Mouse (Mus musculus): ENCODE results near the gene Ankrd34c. TPM values are rescaled to one million over a fixed set of nuclear protein-coding genes. Genes with fewer than 3 reads are reported as not detected.

Ankrd34c gene
- total RNA-seq (2017): not detected in 2 replicates

DNA sequence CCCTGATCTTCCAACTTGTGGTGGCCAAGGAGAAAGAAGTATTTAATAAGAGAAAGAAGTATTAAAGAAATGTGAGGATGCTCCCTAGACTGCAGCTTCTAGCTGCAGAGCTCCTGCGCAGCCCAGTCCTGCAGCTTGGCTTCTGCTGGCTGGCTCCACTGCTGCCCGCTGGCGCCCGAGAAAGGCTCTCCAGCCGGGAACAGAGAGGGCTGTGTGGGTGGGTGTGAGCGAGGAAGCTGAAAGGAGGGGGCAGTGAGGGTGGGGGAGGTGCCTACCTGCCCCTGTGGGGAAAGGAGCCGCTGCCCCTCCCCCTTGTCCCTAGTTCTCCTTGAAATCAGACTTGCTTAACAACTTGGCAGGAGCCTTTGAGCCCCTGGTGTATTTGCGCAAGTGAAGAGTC, at the start of gene Ankrd34c:
Gene Ankrd34c, minus strand, starts transcription at position 181 of the 400 bp plus-strand sequence.
- ATAC-seq (replicated peaks; ENCODE audit: low read depth, poor library complexity, severe bottlenecking): no peak

GRCm38 (mm10) chr9:89787532-89787931, 49.3 kb upstream of the Ankrd34c start:
- no peak for ATAC-seq (replicated peaks; ENCODE audit: low read depth, poor library complexity, severe bottlenecking)

- ATAC-seq (replicated peaks; ENCODE audit: low read depth, poor library complexity, severe bottlenecking): peak; percentile 52; the same call in 1 of the 2 replicates
These were observed 43.2 kb upstream of the Ankrd34c start for GRCm38 (mm10) chr9:89781395-89781927.

- no peak for ATAC-seq (replicated peaks; ENCODE audit: low read depth, poor library complexity, severe bottlenecking)
These were observed 41.0 kb upstream of the Ankrd34c start for GRCm38 (mm10) chr9:89779237-89779636.

DNA sequence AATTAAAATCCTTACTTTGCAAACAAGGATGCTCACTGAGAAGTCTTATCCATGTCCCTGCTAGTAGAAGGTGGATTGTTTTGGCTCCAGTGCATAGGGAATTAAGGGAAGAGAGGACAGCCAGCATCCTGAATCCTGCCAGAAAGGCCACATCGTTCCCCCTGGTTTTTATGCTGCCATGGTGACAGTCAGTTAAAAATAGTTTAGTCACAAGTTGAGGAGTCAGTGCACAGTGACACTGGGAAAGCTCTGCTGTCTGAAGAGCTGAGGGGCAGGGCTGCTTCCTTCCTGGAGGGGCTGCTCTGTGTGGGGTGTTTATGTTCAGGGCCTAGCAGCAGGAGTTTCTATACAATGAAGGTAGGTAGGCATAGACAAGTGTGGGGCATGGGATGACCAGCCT, 32.9 kb upstream of the Ankrd34c start:
- no peak for ATAC-seq (replicated peaks; ENCODE audit: low read depth, poor library complexity, severe bottlenecking)

DNA sequence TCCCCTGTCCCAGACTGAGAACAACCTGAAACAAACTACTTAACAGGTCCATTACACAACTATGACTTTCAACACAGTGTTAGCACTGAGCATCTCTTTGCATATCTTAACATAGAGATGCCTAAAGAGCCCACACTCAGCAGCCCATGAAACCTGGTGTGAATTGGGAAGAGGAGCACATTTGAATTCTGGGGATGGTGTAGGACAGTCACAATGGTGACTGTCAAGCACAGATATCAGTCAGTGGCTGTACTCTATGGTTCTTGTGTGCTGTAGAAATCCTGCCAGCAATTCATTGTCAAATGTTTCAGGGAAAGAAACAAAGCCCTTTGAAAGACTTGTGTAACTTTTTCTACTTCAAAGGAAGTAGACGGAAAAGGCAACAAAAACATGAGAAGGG, 23.7 kb upstream of the Ankrd34c start:
- no peak for ATAC-seq (replicated peaks; ENCODE audit: low read depth, poor library complexity, severe bottlenecking)

DNA sequence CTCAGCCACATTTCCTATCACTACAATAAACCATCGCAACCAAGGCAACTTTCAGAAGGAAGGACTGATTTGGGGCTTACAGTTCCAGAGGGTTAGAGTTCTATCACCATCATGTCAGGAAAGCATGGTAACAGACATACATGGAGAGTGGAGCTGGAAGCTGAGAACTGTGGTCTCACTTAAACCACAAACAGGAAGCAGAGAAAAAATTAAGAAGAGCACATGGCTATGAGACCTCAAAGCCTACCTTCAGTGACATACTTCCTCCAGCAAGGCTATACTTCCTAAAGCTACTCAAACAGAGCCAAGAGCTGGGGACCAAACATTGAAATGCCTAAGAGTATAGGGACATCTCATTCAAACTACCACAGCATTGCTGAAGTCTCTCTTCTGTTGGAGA, 20.3 kb upstream of the Ankrd34c start:
- peak; percentile 83 for ATAC-seq (replicated peaks; ENCODE audit: low read depth, poor library complexity, severe bottlenecking)

DNA sequence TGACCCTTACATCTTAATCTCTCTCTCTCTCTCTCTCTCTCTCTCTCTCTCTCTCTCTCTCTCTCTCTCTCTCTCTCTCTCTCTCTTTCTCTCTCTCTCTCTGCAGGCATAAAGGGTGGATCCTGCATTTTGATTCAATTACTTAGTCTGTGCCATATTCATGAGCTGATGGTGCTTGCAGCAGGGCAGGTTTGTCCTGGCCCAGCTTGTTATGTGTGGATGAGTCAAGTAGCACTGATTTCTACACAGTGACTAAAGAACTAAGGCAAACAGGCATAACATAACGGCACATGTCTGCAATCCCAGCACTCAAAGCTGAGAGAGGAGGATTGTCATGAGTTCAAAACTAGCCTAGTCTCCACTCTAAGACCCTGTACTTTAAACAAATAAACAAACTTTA, 19.9 kb upstream of the Ankrd34c start:
- ATAC-seq (replicated peaks; ENCODE audit: low read depth, poor library complexity, severe bottlenecking): no peak

GRCm38 (mm10) chr9:89757571-89757970, 19.3 kb upstream of the Ankrd34c start:
- no peak for ATAC-seq (replicated peaks; ENCODE audit: low read depth, poor library complexity, severe bottlenecking)

- no peak for ATAC-seq (replicated peaks; ENCODE audit: low read depth, poor library complexity, severe bottlenecking)
These were observed 1.8 kb upstream of the Ankrd34c start for GRCm38 (mm10) chr9:89740041-89740440.

GRCm38 (mm10) chr9:89737888-89738287, 387 bp downstream of the Ankrd34c start:
- ATAC-seq (replicated peaks; ENCODE audit: low read depth, poor library complexity, severe bottlenecking): no peak

- ATAC-seq (replicated peaks; ENCODE audit: low read depth, poor library complexity, severe bottlenecking): peak; percentile 95
These were observed 1.2 kb downstream of the Ankrd34c start for GRCm38 (mm10) chr9:89736932-89737705.

- ATAC-seq (replicated peaks; ENCODE audit: low read depth, poor library complexity, severe bottlenecking): peak; percentile 34; the same call in 1 of the 2 replicates
These were observed 31.4 kb downstream of the Ankrd34c start for GRCm38 (mm10) chr9:89706906-89707305.

DNA sequence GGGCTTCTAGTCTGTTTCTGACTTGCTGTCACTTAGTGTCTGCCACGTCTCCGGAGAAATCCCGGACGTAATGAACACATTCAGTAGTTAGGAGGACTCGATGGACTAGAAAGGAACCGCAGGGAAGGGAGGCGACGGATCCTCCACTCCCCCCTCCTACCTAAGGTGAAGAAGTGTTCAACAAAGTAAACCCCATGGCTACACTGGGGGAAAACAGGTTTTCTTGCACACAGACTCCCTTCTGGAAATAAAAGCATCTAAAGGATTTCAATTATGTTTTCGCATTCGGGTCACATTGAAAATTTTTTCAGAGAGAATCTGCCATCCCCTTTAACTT, 33.1 kb downstream of the Ankrd34c start:
- peak; percentile 6; the same call in 1 of the 2 replicates for ATAC-seq (replicated peaks; ENCODE audit: low read depth, poor library complexity, severe bottlenecking)

DNA sequence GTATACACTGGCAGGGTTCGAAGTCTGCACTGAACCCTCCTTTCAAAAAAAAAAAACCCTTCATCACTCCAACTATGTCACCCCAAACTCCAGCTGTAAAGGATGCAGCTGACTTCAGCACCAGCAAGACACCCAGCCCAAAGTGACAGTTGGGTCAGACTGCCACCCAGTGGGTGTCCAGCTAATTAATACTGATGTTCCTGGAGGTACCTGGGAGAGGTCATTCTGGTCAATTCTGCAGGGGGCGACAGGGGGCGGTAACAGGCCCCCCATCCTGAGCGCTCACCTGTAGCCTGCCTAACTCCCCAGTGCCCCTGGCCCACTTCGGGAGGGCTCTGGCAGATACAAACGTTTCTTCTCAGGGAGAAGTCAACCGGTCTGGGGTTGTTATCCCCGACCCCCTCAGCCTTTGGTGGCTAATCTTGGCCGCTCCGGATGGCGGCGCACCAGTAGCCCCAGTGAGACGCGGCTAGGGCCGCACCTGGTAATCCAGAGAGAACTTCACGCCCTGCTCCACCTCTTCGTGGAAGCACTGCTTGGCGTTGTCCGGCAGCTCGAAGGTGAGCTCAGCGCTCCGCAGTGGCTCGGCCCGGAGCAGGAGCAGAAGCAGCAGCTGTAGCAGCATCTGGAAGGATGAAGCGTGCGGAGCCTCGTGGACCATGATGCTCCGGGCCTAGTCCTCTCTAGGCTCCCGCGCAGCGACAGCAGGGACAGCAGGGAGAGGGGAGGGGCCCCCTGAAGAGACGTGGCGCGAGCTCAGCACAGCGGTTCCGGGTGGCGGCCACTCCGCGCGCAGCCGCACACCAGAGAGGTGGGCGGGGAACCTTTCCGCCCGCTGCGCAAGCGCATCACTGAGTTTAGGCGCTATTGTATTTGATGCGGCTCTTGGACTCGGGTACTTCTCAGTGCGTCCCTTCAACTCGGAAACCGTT, 33.7 kb downstream of the Ankrd34c start, which contains the start of gene Tmed3:
Gene Tmed3, minus strand, starts transcription at position 804 of the 932 bp plus-strand sequence.
- peak; percentile 89 for ATAC-seq (replicated peaks; ENCODE audit: low read depth, poor library complexity, severe bottlenecking)

DNA sequence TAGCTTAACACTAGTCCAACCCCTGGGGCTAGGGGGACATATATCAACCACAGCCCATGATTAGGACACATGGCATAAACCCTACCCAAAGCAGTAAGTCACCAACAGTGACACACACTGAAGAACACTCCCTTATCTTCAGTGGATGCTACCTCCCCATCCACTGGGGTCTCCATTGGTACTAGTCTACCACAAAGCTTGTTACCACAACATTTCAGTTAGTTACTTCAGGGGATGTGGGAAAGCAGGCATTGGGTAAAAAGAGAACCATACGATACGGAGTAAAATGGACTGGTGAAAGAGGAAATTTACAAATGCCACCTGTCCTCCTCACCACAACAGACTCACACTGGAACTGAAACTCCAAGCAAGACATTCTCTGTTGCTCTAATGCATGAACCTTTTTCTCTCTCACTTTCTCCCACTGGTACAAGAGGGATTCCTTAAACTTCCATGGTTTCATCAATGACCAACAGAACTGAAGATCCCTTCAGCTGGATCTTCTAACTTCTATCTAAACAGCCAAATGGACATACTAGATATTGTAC, 37.3 kb downstream of the Ankrd34c start:
- peak; percentile 57 for ATAC-seq (replicated peaks; ENCODE audit: low read depth, poor library complexity, severe bottlenecking)

GRCm38 (mm10) chr9:89695143-89695542, 43.1 kb downstream of the Ankrd34c start:
- peak; percentile 65 for ATAC-seq (replicated peaks; ENCODE audit: low read depth, poor library complexity, severe bottlenecking)

DNA sequence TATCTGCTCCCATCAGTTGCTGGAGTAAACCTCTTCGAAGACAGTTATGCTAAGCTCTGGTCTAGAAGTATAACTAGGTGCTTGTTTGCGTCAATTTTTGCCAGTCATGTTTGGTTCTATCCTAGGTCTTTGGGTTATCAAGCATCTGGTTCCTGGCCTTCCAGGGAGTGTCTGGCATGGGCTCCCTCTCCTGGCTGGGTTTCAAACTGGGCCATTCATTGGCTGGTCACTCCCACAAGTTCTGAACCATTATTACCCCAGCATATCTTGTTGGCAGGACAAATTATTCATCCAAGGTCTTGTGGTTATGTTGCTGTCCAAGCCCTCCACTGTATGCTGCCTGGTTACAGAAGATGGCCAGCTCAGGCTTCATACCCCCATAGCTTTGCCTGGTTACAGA, 44.6 kb downstream of the Ankrd34c start:
- no peak for ATAC-seq (replicated peaks; ENCODE audit: low read depth, poor library complexity, severe bottlenecking)

DNA sequence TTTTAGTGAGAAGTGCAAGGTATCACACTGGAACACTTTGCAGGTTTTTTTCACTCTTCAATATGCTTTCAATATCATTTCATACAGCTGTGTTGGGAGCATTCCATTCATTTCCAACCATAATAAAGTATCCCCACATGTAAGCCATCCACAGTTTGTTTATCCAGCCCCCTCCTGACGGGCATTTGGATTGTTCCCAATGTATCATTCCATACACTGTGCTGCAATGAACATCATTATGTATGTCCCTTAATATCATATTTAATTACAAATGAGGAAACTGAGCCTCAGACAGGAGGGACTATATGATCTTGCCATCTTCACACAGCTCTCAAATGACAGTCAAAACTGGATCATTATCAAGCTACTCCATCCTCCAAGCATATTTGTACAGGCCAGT, 49.1 kb downstream of the Ankrd34c start:
- ATAC-seq (replicated peaks; ENCODE audit: low read depth, poor library complexity, severe bottlenecking): no peak

- ATAC-seq (replicated peaks; ENCODE audit: low read depth, poor library complexity, severe bottlenecking): peak; percentile 99
These were observed 50.6 kb downstream of the Ankrd34c start for GRCm38 (mm10) chr9:89687503-89688226.
